Mouse (Mus musculus) stomach, postnatal 0 days (tissue): Measurements from ENCODE around the gene Loxl4. TPM values are rescaled to one million over a fixed set of nuclear protein-coding genes. Genes with fewer than 3 reads are reported as not detected.

Experiments
- ATAC-seq: fragments of 200-750 bp; cut with Nextera tagmentation; 2 replicates; pipeline ENCODE4 v1.8.0; 2017; ENCODE audit not compliant: low FRiP score, low TSS enrichment
- DNase-seq: peaks from one replicate; pipeline ENCODE4 v3.0.0-alpha.2; 2016; ENCODE audit warnings: low spot score
- H3K27ac ChIP-seq: fragments of 300-500 bp; sonication (generic); replicated peaks from 2 replicates; pipeline ENCODE4 v1.5.1; 2014; ENCODE audit warnings: mild to moderate bottlenecking, control low read depth
- H3K27me3 ChIP-seq: fragments of 300-500 bp; sonication (generic); 2 replicates; pipeline ENCODE4 v1.6.1; 2014; ENCODE audit warnings: low read length; ENCODE audit not compliant: control insufficient read depth, insufficient read depth
- H3K36me3 ChIP-seq: fragments of 300-500 bp; sonication (generic); 2 replicates; pipeline ENCODE4 v1.6.1; 2014; ENCODE audit warnings: low read length, mixed read lengths; ENCODE audit not compliant: control insufficient read depth, insufficient read depth
- H3K4me1 ChIP-seq: fragments of 300-500 bp; sonication (generic); replicated peaks from 2 replicates; pipeline ENCODE4 v1.6.1; 2014; ENCODE audit warnings: antibody characterized with exemption; ENCODE audit not compliant: control insufficient read depth, insufficient read depth
- H3K4me2 ChIP-seq: fragments of 300-500 bp; sonication (generic); replicated peaks from 2 replicates; pipeline ENCODE4 v1.6.1; 2014; ENCODE audit warnings: low read depth, mild to moderate bottlenecking, control low read depth, moderate library complexity
- H3K4me3 ChIP-seq: fragments of 300-500 bp; sonication (generic); 2 replicates; pipeline ENCODE4 v1.5.1; 2014; ENCODE audit warnings: low read depth, low read length, control low read depth
- H3K9ac ChIP-seq: fragments of 300-500 bp; sonication (generic); 2 replicates; pipeline ENCODE4 v1.6.1; 2014; ENCODE audit warnings: mild to moderate bottlenecking, low read length, control low read depth, mixed read lengths
- H3K9me3 ChIP-seq: fragments of 300-500 bp; sonication (generic); 2 replicates; pipeline ENCODE4 v1.6.1; 2016; ENCODE audit warnings: low read length; ENCODE audit not compliant: control insufficient read depth
- CTCF ChIP-seq: IDR thresholded peaks from 2 replicates; pipeline ENCODE4 v1.5.1; 2016; ENCODE audit warnings: antibody characterized with exemption, low read depth, mild to moderate bottlenecking, moderate library complexity
- EP300 ChIP-seq: optimal IDR thresholded peaks from 2 replicates; pipeline ENCODE3; 2016; ENCODE audit warnings: antibody characterized with exemption
- WGBS: fragments of 180-500 bp; shearing (Covaris S2); extraction: QIAGEN DNeasy Blood & Tissue Kit; methylation state at CpG from one replicate; pipeline ENCODE4 v1.1.7; 2014; 5-methylcytosine and 5-hydroxymethylcytosine counted together
- polyA plus RNA-seq: library from polyadenylated mRNA; unstranded; fragments of >200 nt; fragmentation: Nextera tagmentation; extraction: Ambion mirVana; gene quantifications from 2 replicates; pipeline ENCODE4 v1.2.1, GENCODE M21; 2015

The Loxl4 gene
- polyA plus RNA-seq, 1 experiment from 2014 or later = 3.1 TPM

DNA sequence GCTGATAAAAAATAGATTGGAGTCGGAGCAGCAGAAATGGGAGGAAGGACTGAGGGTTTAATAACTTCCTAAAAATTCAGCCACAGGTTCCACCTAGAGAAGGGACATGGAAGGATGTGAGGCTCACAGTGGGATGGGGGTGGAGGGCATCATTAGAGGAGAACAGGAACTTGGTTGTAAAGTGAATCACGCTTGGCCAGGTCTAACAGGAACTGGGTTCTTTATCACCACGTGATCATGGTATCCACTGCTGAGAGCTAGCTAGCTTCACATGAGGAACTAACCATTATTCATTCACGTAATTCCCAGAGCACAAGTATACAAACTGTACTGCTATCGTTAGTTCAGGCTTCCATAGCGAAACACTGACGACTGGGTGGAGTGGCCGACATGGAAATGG is 26.9 kb upstream of the Loxl4 start:
- H3K4me2 ChIP-seq = no peak overlapping the region
- TF ChIP-seq CTCF = no peak
- no peak for TF ChIP-seq EP300
- H3K4me3 ChIP-seq = no peak overlapping the region
- ATAC-seq (peak; percentile 56; the same call in 1 of the 2 replicates), DNase-seq (no peak)
- 40% methylated on average over 8 of the region's 8 CpGs for WGBS
- H3K9ac ChIP-seq = no peak overlapping the region
- H3K36me3 ChIP-seq = no peaks in the 10 kb centered on the region
- H3K27me3 ChIP-seq = no peaks in the 10 kb centered on the region
- peak overlapping the region; percentile 81 for H3K27ac ChIP-seq
- H3K9me3 ChIP-seq = no peaks in the 10 kb centered on the region
- no peaks in the 10 kb centered on the region for H3K4me1 ChIP-seq

DNA sequence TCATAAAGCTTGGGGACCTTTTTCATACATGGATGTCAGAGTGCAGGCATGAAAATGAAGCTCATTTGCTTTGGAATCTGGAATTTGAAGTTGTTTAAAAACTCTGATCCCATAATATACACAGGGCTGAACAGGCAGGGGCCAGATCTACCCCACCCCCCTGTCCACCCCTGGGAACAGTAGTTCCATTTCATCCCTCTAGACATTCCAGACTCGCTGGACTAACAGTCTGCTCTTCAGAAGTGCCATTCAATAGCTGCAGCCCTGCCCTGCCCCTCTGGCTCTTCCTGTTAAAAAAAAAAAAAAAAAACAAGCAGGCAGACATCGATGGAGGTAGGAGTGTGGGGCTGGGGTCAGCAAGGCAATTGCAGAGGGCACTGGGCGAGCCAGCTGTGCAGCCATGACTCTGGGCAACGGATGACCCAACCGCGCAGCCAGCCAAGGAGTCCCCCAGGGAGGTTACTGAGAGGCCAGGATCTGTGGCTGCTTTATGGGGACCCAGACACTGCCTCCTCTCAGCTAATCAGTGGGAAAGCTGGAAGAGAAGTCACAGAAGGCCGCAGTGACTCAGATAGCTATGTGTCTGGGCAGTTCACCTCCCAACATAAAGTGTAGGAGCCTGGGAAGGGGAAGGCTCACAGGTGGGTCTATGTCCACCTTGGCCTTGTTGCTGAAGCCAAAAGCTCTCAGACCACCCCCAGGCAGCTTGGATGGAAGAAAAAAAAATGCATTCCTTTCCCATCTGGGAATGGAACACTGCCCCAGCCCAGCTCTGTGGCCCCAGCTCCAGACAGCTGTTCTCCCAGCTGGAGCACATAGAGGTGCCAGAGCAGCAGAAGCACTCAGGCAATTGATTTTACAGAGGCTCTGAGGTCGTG is 26.2 kb upstream of the Loxl4 start:
- 42% methylated on average over 8 of the region's 8 CpGs for WGBS
- DNase-seq = no peak
- Histone ChIP-seq H3K27ac (peak overlapping the region; percentile 81), H3K4me3 (no peak overlapping the region), H3K4me1 (no peaks in the 10 kb centered on the region), H3K36me3 (no peaks in the 10 kb centered on the region), H3K9me3 (no peaks in the 10 kb centered on the region), H3K27me3 (no peaks in the 10 kb centered on the region), H3K9ac (no peak overlapping the region), H3K4me2 (no peak overlapping the region)
- peak; percentile 67 for ATAC-seq
- TF ChIP-seq EP300 (no peak), CTCF (no peak)

DNA sequence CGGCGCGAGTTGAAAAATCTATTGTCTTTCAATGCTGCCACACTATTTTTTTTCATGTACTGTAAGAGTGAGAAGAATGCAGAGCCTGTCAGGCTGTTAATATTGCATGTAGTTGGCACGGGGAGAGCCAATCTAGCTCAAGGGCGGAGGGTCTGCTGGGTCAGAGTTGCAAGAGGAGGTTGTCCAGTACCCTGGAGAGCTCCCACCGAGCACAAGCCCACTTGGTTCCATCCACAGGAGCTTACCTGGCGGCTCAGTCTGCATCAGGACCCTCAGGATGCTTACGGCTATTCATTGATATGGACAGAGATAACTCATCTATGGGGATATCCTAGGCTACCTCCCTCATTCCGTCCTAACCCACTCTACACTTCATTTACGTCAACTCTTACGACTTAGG is 24.0 kb upstream of the Loxl4 start:
- H3K27ac ChIP-seq = no peak overlapping the region
- TF ChIP-seq EP300 = no peak
- H3K4me2 ChIP-seq = no peak overlapping the region
- no peaks in the 10 kb centered on the region for H3K27me3 ChIP-seq
- DNase-seq (no peak), ATAC-seq (no peak)
- no peak overlapping the region for H3K9ac ChIP-seq
- H3K4me1 ChIP-seq = no peaks in the 10 kb centered on the region; the same call in 1 of the 2 replicates
- 38% methylated on average over 11 of the region's 11 CpGs for WGBS
- no peak overlapping the region for H3K4me3 ChIP-seq
- H3K9me3 ChIP-seq = no peaks in the 10 kb centered on the region
- no peaks in the 10 kb centered on the region for H3K36me3 ChIP-seq

DNA sequence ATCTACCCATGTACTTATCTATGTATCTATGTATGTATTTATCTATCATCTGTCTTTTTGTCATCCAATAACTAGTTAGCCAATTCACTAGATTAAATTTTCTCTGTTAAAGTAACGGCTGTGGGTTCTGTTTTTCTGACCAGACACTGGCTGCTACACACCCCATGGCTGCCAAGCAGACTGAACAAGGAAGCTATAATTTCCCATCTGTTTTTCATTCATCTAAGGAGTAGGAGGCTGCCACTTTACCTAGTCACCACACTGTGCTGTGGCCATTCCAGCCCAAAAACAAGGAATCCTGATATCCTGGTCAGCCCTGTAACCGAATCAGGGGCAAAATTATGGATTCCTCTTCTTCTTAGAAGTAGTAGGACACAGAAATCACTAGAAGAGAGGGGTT is 21.0 kb upstream of the Loxl4 start:
- no peak for ATAC-seq
- H3K4me3 ChIP-seq = no peak overlapping the region
- no peaks in the 10 kb centered on the region for H3K36me3 ChIP-seq
- WGBS = 69% methylated on average over 2 of the region's 2 CpGs
- no peak for DNase-seq
- TF ChIP-seq CTCF (no peak), EP300 (no peak)
- H3K27me3 ChIP-seq = no peaks in the 10 kb centered on the region
- H3K9me3 ChIP-seq = no peaks in the 10 kb centered on the region
- no peak overlapping the region for H3K4me2 ChIP-seq
- no peak overlapping the region for H3K9ac ChIP-seq
- H3K4me1 ChIP-seq = peaks cover 4% of the 10 kb centered on the region; the same call in 1 of the 2 replicates
- H3K27ac ChIP-seq = no peak overlapping the region

DNA sequence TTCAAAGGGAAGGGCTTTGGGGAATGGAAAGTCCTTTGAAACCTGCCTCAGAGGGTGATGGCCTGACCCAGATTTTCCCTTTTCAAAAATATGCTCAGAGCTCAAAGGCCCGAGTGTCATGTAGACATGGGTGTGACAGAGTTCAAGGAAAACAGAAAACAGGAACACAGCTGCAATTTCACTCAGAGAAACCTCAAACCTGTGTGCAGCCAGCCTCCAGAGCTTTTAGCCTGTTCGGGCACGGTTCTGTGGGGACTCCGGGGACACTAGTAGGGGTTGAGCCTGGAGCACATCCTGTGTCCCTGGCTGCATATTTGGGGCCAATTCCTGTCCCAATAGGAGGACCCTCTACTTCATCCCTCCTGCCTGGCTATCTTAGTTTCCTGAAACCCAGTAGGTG is 19.7 kb upstream of the Loxl4 start:
- H3K27me3 ChIP-seq = no peaks in the 10 kb centered on the region
- WGBS = 61% methylated on average over 4 of the region's 4 CpGs
- no peak for TF ChIP-seq CTCF
- H3K4me1 ChIP-seq = peaks cover 4% of the 10 kb centered on the region; the same call in 1 of the 2 replicates
- H3K27ac ChIP-seq = peak overlapping the region; percentile 30; the same call in 1 of the 2 replicates
- no peaks in the 10 kb centered on the region for H3K9me3 ChIP-seq
- no peak overlapping the region for H3K4me3 ChIP-seq
- ATAC-seq (no peak), DNase-seq (no peak)
- no peaks in the 10 kb centered on the region for H3K36me3 ChIP-seq
- H3K4me2 ChIP-seq = no peak overlapping the region
- H3K9ac ChIP-seq = no peak overlapping the region

DNA sequence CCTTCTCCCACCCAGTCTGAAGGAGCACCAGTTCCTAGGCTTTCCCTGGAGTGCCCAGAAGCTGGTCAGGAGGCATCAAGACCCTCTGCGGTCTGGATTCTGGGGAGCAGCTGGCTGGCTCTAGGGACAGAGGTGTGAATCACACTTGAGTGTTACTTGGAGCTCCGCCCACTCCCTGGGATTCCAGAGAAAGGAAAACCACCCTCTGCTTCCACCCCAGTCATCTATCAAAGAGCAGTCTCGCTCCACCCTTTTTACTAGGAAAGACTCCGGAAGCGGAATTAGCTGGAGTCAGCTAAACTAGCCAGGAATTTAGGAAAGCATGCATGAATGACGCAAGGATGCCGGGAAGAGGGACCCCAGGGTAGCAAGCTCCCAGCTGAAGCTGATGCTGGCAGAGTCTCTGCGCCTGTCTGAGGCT is 18.9 kb upstream of the Loxl4 start:
- 3% methylated on average over 8 of the region's 8 CpGs for WGBS
- H3K27ac ChIP-seq = peak overlapping the region; percentile 24; the same call in 1 of the 2 replicates
- no peaks in the 10 kb centered on the region for H3K36me3 ChIP-seq
- no peak for TF ChIP-seq CTCF
- no peak for TF ChIP-seq EP300
- no peak overlapping the region for H3K9ac ChIP-seq
- DNase-seq (peak; percentile 52), ATAC-seq (peak; percentile 85)
- peaks cover 4% of the 10 kb centered on the region; the same call in 1 of the 2 replicates for H3K4me1 ChIP-seq
- H3K4me2 ChIP-seq = peak overlapping the region; percentile 29
- no peaks in the 10 kb centered on the region for H3K9me3 ChIP-seq
- H3K4me3 ChIP-seq = 0 out of 2 replicates have a peak overlapping the region, but pooled peaks have one; percentile 10
- no peaks in the 10 kb centered on the region for H3K27me3 ChIP-seq
